Mouse (Mus musculus) induced T-regulatory cell, adult 2 months (primary cell): ENCODE measurements around the gene Fermt1.

Experiments used
- DNase-seq: peaks from one replicate; pipeline ENCODE4 v3.0.0-alpha.2; 2012; ENCODE audit warnings: low read depth

Gene Fermt1

GRCm38 (mm10) chr2:132945326-132946207, at the start of gene Fermt1:
Gene Fermt1 (minus strand): TSS chr2:132945906.
- DNase-seq: no peak

GRCm38 (mm10) chr2:132992659-132993531, 47.2 kb upstream of the Fermt1 start:
- DNase-seq: no peak

DNA sequence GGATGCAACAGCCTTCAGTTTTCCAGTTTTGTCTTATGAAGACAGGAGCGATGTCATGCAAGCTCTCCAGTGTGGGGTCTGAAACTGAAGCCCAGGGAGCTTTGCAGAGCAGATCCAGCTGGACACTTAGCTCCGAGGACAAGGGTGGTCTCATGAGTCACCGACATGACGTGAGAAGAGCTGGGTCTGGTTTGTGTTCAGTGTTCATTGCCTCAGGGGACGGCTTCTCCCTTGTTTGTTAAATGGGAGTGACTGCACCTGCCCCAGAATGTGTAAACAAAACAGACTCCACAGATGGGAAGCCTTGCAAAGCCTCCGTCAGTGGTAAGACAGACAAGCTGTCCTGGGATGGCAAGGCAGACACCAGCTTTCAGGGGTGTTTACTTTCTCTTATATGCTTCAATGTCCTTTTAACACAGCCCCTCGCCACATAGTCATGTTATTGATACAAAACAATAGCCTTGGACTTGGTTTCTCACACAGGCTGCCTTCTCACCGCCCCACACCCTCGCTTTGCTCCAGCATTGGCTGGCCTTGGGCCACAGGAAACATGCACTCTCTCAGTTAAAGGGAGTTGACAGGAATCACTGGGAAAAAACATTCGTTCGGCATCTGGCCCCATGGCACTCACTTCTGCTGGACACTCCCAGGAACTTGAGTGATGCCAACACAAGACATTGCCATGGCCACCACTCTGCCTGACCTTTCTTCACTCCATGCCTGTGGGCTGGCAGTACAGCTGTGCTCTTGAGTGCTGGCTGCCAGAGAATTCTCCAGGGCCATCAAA, 44.3 kb upstream of the Fermt1 start:
- no peak for DNase-seq

- no peak for DNase-seq
These were observed 27.6 kb upstream of the Fermt1 start for GRCm38 (mm10) chr2:132973346-132973745.

GRCm38 (mm10) chr2:132970772-132971173, 25.1 kb upstream of the Fermt1 start:
- DNase-seq: peak; percentile 36

GRCm38 (mm10) chr2:132957786-132958185, 12.1 kb upstream of the Fermt1 start:
- no peak for DNase-seq

GRCm38 (mm10) chr2:132952197-132952596, 6.5 kb upstream of the Fermt1 start:
- peak; percentile 6 for DNase-seq

DNA sequence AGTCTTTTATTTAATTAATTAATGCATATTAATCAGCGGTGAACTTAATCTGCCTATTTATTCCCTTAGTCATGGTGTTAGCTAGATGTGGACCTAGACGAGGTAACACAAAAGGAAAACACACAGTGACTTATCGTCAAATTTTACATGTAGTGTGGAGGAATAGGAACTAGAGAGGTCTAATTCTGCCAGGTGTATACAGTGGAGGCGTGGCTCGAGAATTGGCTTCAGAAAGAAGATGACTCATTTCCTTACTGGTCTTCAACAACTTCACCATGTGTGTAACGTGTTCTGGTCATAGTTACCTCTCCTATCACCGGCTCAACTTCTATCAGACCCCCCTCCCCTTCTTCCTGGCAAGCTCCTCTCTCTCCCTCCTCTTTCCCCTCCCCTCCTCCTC, 2.5 kb upstream of the Fermt1 start:
- no peak for DNase-seq

DNA sequence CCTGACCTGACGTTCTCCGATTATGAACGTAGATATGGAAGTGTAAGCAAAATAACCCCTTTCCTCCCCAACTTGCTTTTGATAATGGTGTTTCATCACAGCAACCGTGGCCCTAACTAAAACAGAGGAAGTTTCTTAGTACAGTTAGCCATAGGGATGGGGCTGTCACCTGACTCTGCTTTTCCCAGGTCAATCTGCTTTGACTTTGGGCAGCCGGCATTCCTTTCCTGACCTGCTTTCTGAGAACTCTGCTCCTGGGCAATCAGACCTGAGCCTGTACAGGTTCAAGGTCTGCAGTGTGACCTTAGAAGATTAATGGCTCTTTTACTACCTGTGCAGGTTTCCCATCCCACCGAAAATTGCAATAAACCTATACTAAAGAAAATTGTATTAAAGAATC, 1.3 kb upstream of the Fermt1 start:
- no peak for DNase-seq

DNA sequence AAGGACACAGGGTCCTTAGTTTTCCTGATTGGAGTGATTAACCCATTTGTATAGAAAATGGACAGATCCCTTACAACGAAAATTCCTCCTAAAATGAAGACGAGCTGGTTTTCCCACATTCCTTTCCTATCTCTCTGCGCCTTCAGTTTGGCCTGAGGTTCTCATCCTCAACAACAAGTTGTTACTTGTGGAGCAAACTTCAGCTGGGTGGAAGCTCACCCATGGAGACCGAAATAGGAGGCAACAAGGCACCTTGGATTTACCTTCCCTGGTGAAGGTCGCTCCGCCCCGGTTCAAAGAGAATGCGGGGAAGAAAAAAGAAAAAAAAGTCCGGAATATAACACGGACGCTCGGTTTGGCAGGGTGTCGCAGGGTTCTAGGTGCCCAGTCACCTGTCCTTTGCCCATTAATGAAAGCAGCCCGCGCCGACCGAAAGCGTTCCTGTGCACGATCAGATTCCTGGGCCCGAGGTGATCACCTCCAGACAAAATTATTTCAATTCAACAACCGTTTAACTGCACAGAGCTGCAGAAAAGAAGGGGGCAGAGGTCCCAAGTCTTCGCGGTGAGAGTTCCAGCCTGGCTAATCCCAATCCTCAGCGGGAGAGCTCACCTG, 888 bp downstream of the Fermt1 start:
- DNase-seq: no peak

DNA sequence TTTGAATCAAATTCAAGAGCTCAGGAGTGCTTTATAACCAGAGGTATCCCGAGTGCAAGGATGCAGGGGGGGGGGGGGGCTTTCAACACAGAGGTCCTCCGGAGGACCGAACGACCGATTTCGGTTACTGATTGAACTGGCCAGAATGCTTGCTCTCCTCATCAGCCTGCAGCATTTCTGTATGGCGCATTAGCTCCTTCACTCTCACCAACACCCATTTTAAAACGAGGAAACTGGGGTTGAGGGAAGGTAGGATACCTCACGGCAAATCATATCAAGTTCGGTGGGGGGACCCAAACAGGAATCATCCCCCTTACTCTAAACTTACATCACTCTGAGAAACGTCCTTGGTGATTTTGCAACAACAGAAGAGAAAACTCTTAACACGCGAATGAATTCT, 1.7 kb downstream of the Fermt1 start:
- no peak for DNase-seq

- DNase-seq: no peak
These were observed 2.1 kb downstream of the Fermt1 start for GRCm38 (mm10) chr2:132943596-132943995.

DNA sequence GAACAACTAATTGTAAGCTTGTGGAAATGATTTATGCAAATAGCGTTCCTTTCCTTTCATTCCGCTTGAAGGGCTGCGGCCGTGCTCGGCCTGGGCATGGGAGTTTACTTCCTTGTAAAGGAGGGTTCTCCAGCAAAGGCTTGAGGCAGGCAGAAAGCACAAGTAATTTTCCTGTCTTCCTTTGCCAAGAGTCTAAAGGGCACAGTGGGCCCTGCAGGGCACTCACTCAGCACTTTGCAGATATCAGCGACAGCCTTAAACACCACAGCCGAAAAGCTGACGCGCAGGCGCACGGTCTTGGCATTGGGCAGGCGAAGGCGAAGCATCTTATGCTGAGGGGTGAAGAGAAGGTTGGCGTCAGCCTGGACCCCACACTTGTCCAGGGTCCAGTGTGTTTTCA, 6.7 kb downstream of the Fermt1 start:
- DNase-seq: no peak

GRCm38 (mm10) chr2:132936176-132936575, 9.5 kb downstream of the Fermt1 start:
- DNase-seq: no peak

DNA sequence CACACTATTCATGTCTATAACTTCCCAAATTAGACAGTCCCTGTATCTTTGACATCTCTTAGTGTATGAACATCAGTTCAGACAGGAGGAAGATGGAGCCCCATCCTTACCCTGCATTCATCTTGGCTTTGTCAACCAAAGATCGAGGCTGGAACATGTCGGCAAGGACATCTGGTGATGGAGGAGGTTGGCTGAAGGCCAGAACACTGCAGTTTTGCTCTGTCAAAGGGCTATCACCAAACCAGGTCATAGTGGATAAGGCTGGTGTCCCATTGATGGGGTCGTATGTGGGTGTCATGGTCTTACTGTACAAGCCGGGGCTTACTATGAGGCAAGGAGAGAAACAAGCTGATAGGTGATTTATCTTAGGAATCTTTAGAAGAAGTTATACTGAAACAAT, 11.0 kb downstream of the Fermt1 start:
- DNase-seq: no peak

DNA sequence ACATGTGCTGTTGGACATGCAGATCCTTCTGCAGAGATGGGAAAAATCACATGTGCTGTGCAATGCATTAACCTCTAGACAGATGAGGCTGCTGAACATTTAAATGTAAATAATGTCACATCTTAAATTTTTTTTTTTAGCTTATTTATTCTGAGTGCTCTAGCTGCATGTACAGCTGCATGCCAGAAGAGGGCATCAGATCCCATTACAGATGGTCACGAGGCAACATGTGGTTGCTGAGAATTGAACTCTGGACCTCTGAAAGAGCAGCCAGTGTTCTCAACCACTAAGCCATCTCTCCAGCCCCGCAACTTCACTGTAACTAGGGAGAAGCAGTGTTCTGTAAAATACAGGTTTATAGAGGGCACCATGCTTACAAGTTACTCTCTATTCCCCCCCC, 11.6 kb downstream of the Fermt1 start:
- no peak for DNase-seq

GRCm38 (mm10) chr2:132928999-132929398, 16.7 kb downstream of the Fermt1 start:
- no peak for DNase-seq

DNA sequence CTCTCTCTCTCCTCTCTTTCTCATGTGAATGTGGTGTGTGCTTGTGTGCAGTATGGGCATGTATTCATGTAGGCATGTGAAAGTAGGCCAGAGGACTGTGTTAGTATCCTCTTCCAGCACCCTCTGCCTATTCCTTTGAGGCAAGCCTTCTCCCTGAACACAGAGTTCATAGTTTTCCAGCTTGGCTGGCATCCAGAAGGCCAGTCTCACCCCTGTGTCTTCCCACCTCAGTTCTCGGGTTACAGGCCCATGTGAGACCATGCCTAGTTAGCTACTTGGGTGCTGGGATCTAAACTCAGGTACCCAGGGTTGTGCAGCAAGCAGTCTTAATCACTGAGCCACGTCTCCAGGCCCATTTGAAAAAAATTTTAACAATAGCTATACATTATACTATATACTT, 17.8 kb downstream of the Fermt1 start:
- DNase-seq: no peak

- no peak for DNase-seq
These were observed 18.4 kb downstream of the Fermt1 start for GRCm38 (mm10) chr2:132927298-132927697.

DNA sequence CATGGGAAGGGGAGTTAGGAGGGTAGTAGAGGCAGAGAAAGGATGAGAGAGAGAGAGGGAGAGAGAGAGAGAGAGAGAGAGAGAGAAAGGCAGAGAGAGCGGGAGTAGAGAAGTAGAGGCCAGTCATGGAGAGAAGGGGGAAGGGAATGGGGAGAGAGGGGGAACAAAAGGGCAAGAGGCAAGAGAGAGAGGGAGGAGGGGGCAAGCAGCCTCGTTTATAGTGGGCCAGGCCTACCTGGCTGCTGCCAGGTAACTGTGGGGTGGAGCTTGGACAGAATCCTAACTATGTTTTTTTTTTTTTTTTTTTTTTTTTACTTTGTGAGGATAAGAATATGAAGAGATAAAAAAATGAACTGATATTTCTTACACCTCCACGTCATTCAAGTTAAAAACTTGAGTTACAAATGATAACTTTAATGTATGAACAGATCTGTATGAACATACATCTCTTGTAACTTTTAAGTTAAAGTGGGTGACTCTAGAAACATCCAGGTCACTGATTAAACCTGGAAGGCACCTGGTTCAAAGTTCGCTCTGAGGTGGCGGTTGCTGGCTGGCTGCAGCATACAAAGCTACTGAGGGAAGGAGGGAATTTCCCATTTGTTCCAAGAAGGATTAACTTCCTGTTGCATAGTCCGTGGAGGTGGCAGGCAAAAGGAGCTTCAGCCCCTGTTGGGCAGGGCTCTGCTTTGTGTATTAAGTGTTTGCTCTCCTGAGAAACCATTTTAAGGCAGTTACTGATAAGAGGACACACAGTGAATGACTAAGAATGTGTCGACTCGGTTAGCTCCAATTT, 22.2 kb downstream of the Fermt1 start:
- DNase-seq: no peak
